Comparison of ENCODE assay signal across 9 mouse cellular contexts in genomic region chr7:78718191-78718609, GRCm38 (mm10). TPM values are rescaled to one million over a fixed set of nuclear protein-coding genes. Genes with fewer than 3 reads are reported as not detected.
DNase-seq lines count a peak whose midpoint lies in the region; ATAC-seq lines count a peak whose summit lies in the region.
"Had no signal": no experiment of that assay in that cellular context is flagged by ENCODE, and none has a peak within 500 bp of the region (broad histone marks: within the 10 kb centered on the region; RNA-seq: fewer than 3 reads in every experiment).

No protein-coding gene starts in this region.

- no peaks in the 10 kb centered on the region for H3K36me3 ChIP-seq in heart, embryonic 12.5 days
- no peaks in the 10 kb centered on the region for H3K36me3 ChIP-seq in liver, embryonic 11.5 days (ENCODE audit: control insufficient read depth, insufficient read depth, low read length)
- H3K36me3 ChIP-seq in heart, embryonic 11.5 days (ENCODE audit: control insufficient read depth, insufficient read depth, low read length) = no peaks in the 10 kb centered on the region
- H3K36me3 ChIP-seq: limb, embryonic 12.5 days had no signal

- no peaks in the 10 kb centered on the region for H3K4me1 ChIP-seq in heart, embryonic 12.5 days (replicated peaks)
- no peaks in the 10 kb centered on the region for H3K4me1 ChIP-seq in liver, embryonic 11.5 days (replicated peaks; ENCODE audit: control insufficient read depth, insufficient read depth, low read length)
- no peaks in the 10 kb centered on the region for H3K4me1 ChIP-seq in heart, embryonic 11.5 days (ENCODE audit: control insufficient read depth, insufficient read depth, low read length)
- H3K4me1 ChIP-seq: limb, embryonic 12.5 days had no signal

- no peak for ATAC-seq in heart, embryonic 12.5 days (ENCODE audit: insufficient number of reproducible peaks, low FRiP score)
- no peak for ATAC-seq in liver, embryonic 11.5 days (replicated peaks; ENCODE audit: low FRiP score)
- no peak for ATAC-seq in heart, embryonic 11.5 days (replicated peaks; ENCODE audit: insufficient number of reproducible peaks, low FRiP score, low TSS enrichment)

- H3K4me2 ChIP-seq in heart, embryonic 12.5 days = no peak overlapping the region
- H3K4me2 ChIP-seq in liver, embryonic 11.5 days = no peak overlapping the region
- H3K4me2 ChIP-seq in heart, embryonic 11.5 days = no peak overlapping the region
- H3K4me2 ChIP-seq: limb, embryonic 12.5 days had no signal

- no peak overlapping the region for H3K9ac ChIP-seq in heart, embryonic 12.5 days
- H3K9ac ChIP-seq in liver, embryonic 11.5 days (ENCODE audit: low read depth, low read length) = no peak overlapping the region
- H3K9ac ChIP-seq in heart, embryonic 11.5 days (ENCODE audit: low read depth, low read length) = no peak overlapping the region
- H3K9ac ChIP-seq: limb, embryonic 12.5 days had no signal

- no peak overlapping the region for H3K4me3 ChIP-seq in heart, embryonic 12.5 days
- H3K4me3 ChIP-seq in liver, embryonic 11.5 days (ENCODE audit: low read depth, low read length) = no peak overlapping the region
- no peak overlapping the region for H3K4me3 ChIP-seq in heart, embryonic 11.5 days (ENCODE audit: low read depth, low read length)
- H3K4me3 ChIP-seq: limb, embryonic 12.5 days had no signal

- H3K27me3 ChIP-seq in heart, embryonic 12.5 days (replicated peaks) = no peaks in the 10 kb centered on the region
- H3K27me3 ChIP-seq in liver, embryonic 11.5 days (replicated peaks; ENCODE audit: control insufficient read depth, insufficient read depth, low read length) = no peaks in the 10 kb centered on the region
- no peaks in the 10 kb centered on the region for H3K27me3 ChIP-seq in heart, embryonic 11.5 days (ENCODE audit: control insufficient read depth, insufficient read depth, low read length)
- H3K27me3 ChIP-seq: limb, embryonic 12.5 days had no signal

- H3K9me3 ChIP-seq in heart, embryonic 12.5 days (replicated peaks) = no peaks in the 10 kb centered on the region
- no peaks in the 10 kb centered on the region for H3K9me3 ChIP-seq in liver, embryonic 11.5 days (ENCODE audit: control insufficient read depth, low read length)
- H3K9me3 ChIP-seq in heart, embryonic 11.5 days (replicated peaks; ENCODE audit: control insufficient read depth, low read length) = no peaks in the 10 kb centered on the region
- H3K9me3 ChIP-seq: limb, embryonic 12.5 days had no signal

- H3K27ac ChIP-seq in heart, embryonic 12.5 days (ENCODE audit: poor library complexity, severe bottlenecking) = no peak overlapping the region
- no peak overlapping the region for H3K27ac ChIP-seq in liver, embryonic 11.5 days (ENCODE audit: low read depth, low read length)
- no peak overlapping the region for H3K27ac ChIP-seq in heart, embryonic 11.5 days (ENCODE audit: low read depth, low read length)
- H3K27ac ChIP-seq: limb, embryonic 12.5 days had no signal

- 70% methylated on average over 8 of the region's 8 CpGs for WGBS in heart, embryonic 12.5 days
- WGBS in liver, embryonic 11.5 days = 80% methylated on average over 8 of the region's 8 CpGs
- WGBS in heart, embryonic 11.5 days (ENCODE audit: insufficient replicate concordance) = 70% methylated on average over 8 of the region's 8 CpGs

- peak; percentile 14 to 19 for DNase-seq in heart, postnatal 10 days
- DNase-seq in cerebellum, postnatal 36 days = peak; percentile 67 to 71
- DNase-seq in left cerebral cortex, adult 11 months (ENCODE audit: low spot score) = peak; percentile 43
- DNase-seq in telencephalon, adult 2 months (ENCODE audit: low read depth, low spot score) = peak; percentile 90
- DNase-seq in liver, embryonic 11.5 days (ENCODE audit: low spot score) = no peak
- DNase-seq in gastrocnemius, postnatal 36 days = no peak

- intact Hi-C loops in heart, postnatal 10 days (cut with DNase I) = no loop called here
- intact Hi-C loops in gastrocnemius, postnatal 36 days (cut with DNase I) = no loop called here

RNA-seq across cellular contexts. Expression of gene Ntrk3, which starts 19.6 kb away (rescaled TPM):
- total RNA-seq in heart, postnatal 10 days (2021) = 1 to 10 TPM; 3.0 to 6.3 TPM
- polyA plus RNA-seq in heart, embryonic 12.5 days (2016; fragmentation: Nextera tagmentation; extraction: Ambion mirVana) = 0.49 and 0.74 TPM in 2 replicates
- polyA plus RNA-seq in liver, embryonic 11.5 days (2014; fragmentation: Nextera tagmentation; extraction: Ambion mirVana) = 1.1 and 2.3 TPM in 2 replicates
- 1 to 10 TPM; 1.3 to 1.8 TPM for total RNA-seq in gastrocnemius, postnatal 36 days (2021)
- polyA plus RNA-seq in heart, embryonic 11.5 days (2014; fragmentation: Nextera tagmentation; extraction: Ambion mirVana) = 1.1 and 1.8 TPM in 2 replicates

Comparison
In these comparisons a context has a peak if more than half of its experiments do, and no peak if none do; other contexts are left out.
1. DNase-seq: peak in heart, postnatal 10 days (2 of 2), cerebellum, postnatal 36 days (2 of 2), left cerebral cortex, adult 11 months (single experiment) and telencephalon, adult 2 months (single experiment); none in liver, embryonic 11.5 days (single experiment) and gastrocnemius, postnatal 36 days (0 of 2).